Mouse (Mus musculus) limb, embryonic 12.5 days (tissue): ENCODE results near the gene Myl9. TPM values are rescaled to one million over a fixed set of nuclear protein-coding genes. Genes with fewer than 3 reads are reported as not detected.
A peak's percentile ranks its signal among the peaks of the same experiment; 100 is the strongest.

Experiments used
- ATAC-seq: fragments of 200-750 bp; cut with Nextera tagmentation; 2 replicates; pipeline ENCODE4 v1.8.0; 2017; ENCODE audit warnings: low read depth, moderate TSS enrichment; ENCODE audit not compliant: insufficient number of reproducible peaks, insufficient read depth, low FRiP score, low TSS enrichment
- H3K27ac ChIP-seq: fragments of 300-500 bp; sonication (generic); 2 replicates; pipeline ENCODE4 v1.5.1; 2016; ENCODE audit warnings: mild to moderate bottlenecking, moderate library complexity
- H3K27me3 ChIP-seq: fragments of 300-500 bp; sonication (generic); 2 replicates; pipeline ENCODE4 v1.6.1; 2016; ENCODE audit warnings: mild to moderate bottlenecking, moderate library complexity
- H3K36me3 ChIP-seq: fragments of 300-500 bp; sonication (generic); 2 replicates; pipeline ENCODE4 v1.6.1; 2016; ENCODE audit warnings: mild to moderate bottlenecking, moderate library complexity
- H3K4me1 ChIP-seq: fragments of 300-500 bp; sonication (generic); replicated peaks from 2 replicates; pipeline ENCODE4 v1.6.1; 2016
- H3K4me2 ChIP-seq: fragments of 300-500 bp; sonication (generic); 2 replicates; pipeline ENCODE4 v1.6.1; 2016; ENCODE audit warnings: mild to moderate bottlenecking, moderate library complexity
- H3K4me3 ChIP-seq: fragments of 300-500 bp; sonication (generic); replicated peaks from 2 replicates; pipeline ENCODE4 v1.5.1; 2016; ENCODE audit warnings: mild to moderate bottlenecking
- H3K9ac ChIP-seq: fragments of 300-500 bp; sonication (generic); replicated peaks from 2 replicates; pipeline ENCODE4 v1.6.1; 2016; ENCODE audit warnings: mild to moderate bottlenecking, moderate library complexity
- H3K9me3 ChIP-seq: fragments of 300-500 bp; sonication (generic); 2 replicates; pipeline ENCODE4 v1.6.1; 2016; ENCODE audit warnings: mild to moderate bottlenecking, moderate library complexity
- WGBS: fragments of 180-500 bp; shearing (Covaris S2); methylation state at CpG from one replicate; pipeline ENCODE4 v1.1.7; 2016; 5-methylcytosine and 5-hydroxymethylcytosine counted together
- polyA plus RNA-seq: library from polyadenylated mRNA; unstranded; fragments of >200 nt; fragmentation: Nextera tagmentation; extraction: Ambion mirVana; gene quantifications from 2 replicates; pipeline ENCODE4 v1.2.1, GENCODE M21; 2016

Gene Myl9
- polyA plus RNA-seq, result 103 and 121 TPM in 2 replicates

GRCm38 (mm10) chr2:156774738-156775454 lies at the start of gene Myl9:
Gene Myl9 (plus strand): TSS chr2:156775420.
- ATAC-seq, result peak; percentile 82
- no peaks in the 10 kb centered on the region for H3K9me3 ChIP-seq

GRCm38 (mm10) chr2:156726344-156726743 lies 48.9 kb upstream of the Myl9 start:
- Histone ChIP-seq H3K9me3 (no peaks in the 10 kb centered on the region), H3K27ac (peak overlapping the region; percentile 13; the same call in 1 of the 2 replicates), H3K36me3 (peaks cover 14% of the 10 kb centered on the region; the same call in 1 of the 2 replicates), H3K4me1 (peaks cover 65% of the 10 kb centered on the region), H3K9ac (no peak overlapping the region), H3K4me3 (no peak overlapping the region), H3K27me3 (no peaks in the 10 kb centered on the region), H3K4me2 (peak overlapping the region; percentile 1; the same call in 1 of the 2 replicates)
- ATAC-seq, result no peak
- 41% methylated on average over 7 of the region's 7 CpGs for whole genome bisulfite sequencing

More at GRCm38 (mm10) chr2:156774738-156775454, at the start of gene Myl9:
- no peaks in the 10 kb centered on the region for H3K36me3 ChIP-seq
- peak within 1 kb of the TSS; percentile 41 for H3K4me3 ChIP-seq
- H3K4me1 ChIP-seq, result peaks cover 27% of the 10 kb centered on the region
- peaks cover 5% of the 10 kb centered on the region; the same call in 1 of the 2 replicates for H3K27me3 ChIP-seq
- WGBS, result 3% methylated on average over 28 of the region's 28 CpGs
- H3K27ac ChIP-seq, result peak within 1 kb of the TSS; percentile 83
- H3K4me2 ChIP-seq, result peak within 1 kb of the TSS; percentile 71
- H3K9ac ChIP-seq, result peak within 1 kb of the TSS; percentile 64

DNA sequence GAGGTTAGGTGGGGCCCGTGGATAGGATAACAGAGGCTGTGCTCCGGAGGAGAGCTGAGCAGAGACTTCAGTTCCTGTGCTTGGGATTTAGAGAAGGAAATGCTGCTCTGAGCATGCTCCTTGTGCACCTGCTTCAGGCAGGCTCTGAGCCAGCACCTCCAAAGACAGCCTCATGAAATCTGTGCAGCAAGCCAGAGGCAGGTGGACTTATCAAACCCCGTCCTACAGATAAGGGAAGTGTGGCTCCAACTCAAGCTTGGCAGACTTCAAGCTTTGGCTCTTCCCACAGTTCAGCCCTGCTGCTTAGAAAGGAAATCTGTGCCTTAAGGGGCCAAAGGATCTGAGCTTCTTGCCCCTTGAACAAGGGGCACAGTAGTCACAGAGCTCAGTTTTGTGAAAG lies 48.3 kb upstream of the Myl9 start:
- H3K4me2 ChIP-seq, result no peak overlapping the region
- 73% methylated on average over 3 of the region's 3 CpGs for WGBS
- no peak for ATAC-seq
- no peaks in the 10 kb centered on the region for H3K27me3 ChIP-seq
- H3K27ac ChIP-seq, result no peak overlapping the region
- H3K9ac ChIP-seq, result no peak overlapping the region
- H3K9me3 ChIP-seq, result no peaks in the 10 kb centered on the region
- H3K36me3 ChIP-seq, result peaks cover 14% of the 10 kb centered on the region; the same call in 1 of the 2 replicates
- no peak overlapping the region for H3K4me3 ChIP-seq
- peaks cover 67% of the 10 kb centered on the region for H3K4me1 ChIP-seq

DNA sequence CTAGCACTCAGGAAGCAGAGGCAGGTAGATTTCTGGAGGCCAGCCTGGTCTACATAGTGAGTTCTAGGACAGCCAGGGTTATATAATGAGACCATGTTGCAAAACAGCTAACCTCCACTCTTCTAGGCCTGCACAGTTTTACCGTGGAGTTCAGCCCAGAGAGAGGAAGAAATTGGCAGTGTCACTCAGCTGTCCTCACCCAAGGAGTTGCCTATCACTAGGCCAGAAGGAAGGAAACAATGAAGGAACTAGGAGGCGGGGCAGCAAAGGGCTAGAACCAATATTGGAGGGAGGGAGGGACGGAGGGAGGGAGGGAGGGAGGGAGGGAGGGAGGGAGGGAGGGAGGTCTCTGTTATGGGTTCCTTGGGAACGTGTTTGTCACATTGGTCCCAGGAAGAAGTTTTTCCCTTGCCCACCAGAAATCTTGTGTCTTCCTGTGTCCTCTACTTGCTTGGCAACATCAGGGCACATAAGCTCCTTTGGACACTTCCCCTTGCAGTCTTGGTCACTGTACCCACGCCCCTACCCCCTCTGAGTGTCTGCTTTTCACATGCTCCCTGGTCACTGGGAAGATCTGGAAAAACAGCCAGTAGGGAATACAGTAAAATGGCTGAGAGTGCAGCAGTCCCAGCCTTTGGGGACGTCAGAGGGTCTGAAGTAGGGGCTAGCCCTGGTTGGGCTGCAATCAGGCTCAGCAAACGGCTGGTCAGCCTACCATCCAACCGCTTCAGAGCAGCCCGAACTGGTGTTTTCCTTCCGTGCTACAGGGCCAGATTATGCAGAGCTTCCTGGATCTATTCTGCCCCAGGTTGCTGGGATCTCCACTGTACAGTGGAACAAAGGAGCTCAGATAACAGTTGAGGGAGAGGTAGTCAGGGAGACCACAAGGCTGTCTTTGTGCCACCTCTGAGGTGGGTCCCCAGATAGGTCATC lies 45.4 kb upstream of the Myl9 start:
- Histone ChIP-seq H3K27me3 (no peaks in the 10 kb centered on the region), H3K9ac (no peak overlapping the region), H3K4me2 (no peak overlapping the region), H3K36me3 (peaks cover 13% of the 10 kb centered on the region; the same call in 1 of the 2 replicates), H3K27ac (peak overlapping the region; percentile 51; the same call in 1 of the 2 replicates), H3K4me1 (peaks cover 56% of the 10 kb centered on the region), H3K9me3 (no peaks in the 10 kb centered on the region), H3K4me3 (no peak overlapping the region)
- ATAC-seq, result no peak
- 62% methylated on average over 9 of the region's 10 CpGs for WGBS

DNA sequence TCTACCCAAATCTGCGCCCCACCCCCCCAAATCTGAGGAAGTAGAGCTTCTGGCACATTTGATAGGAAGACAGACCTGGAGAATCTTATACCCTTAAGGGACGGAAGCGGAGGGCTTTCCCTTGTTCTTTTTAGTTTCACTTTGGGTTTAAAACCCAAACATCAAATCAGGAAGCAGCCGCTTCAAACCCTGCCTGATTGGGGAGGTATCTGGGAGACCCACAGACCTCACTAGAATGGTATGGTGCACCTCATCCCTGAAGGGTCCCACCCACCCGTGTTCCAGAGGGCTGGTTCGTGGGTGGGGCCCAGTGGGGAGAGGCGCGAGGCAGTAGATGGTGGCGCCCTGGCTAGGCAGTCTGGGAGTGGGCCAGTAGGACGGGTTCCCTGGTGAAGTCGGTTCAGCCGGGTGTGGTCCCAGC lies 44.7 kb upstream of the Myl9 start:
- no peaks in the 10 kb centered on the region for H3K27me3 ChIP-seq
- no peak overlapping the region for H3K27ac ChIP-seq
- no peak overlapping the region for H3K4me2 ChIP-seq
- H3K4me3 ChIP-seq, result no peak overlapping the region
- no peak for ATAC-seq
- peaks cover 55% of the 10 kb centered on the region for H3K4me1 ChIP-seq
- peaks cover 8% of the 10 kb centered on the region; the same call in 1 of the 2 replicates for H3K36me3 ChIP-seq
- H3K9ac ChIP-seq, result no peak overlapping the region
- H3K9me3 ChIP-seq, result no peaks in the 10 kb centered on the region
- WGBS, result 86% methylated on average over 12 of the region's 12 CpGs

DNA sequence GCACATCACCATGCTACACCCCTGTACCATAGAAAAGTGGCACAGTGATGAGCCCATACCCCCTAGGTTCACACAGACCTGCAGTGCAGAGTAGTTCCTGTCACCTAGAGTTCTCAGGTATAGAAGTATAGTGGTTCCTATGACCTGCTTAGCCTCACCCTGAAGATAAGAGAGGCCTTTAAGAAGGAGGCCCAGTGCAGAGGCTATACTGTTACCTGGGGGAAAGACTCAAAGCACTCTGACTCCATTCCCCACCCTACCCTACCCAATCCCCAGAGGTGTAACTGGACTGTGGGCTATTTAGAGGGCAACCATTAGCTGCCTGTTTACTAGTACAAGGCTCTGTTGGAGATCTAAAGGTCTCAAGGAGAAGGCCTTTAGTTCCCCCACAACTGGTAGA lies 43.6 kb upstream of the Myl9 start:
- ATAC-seq, result no peak
- Histone ChIP-seq H3K36me3 (peaks cover 15% of the 10 kb centered on the region), H3K4me3 (no peak overlapping the region), H3K27me3 (no peaks in the 10 kb centered on the region), H3K9ac (no peak overlapping the region), H3K4me1 (peaks cover 55% of the 10 kb centered on the region), H3K27ac (no peak overlapping the region), H3K9me3 (no peaks in the 10 kb centered on the region), H3K4me2 (no peak overlapping the region)

- Histone ChIP-seq H3K9me3 (no peaks in the 10 kb centered on the region), H3K27me3 (no peaks in the 10 kb centered on the region), H3K4me3 (no peak overlapping the region), H3K9ac (no peak overlapping the region), H3K27ac (no peak overlapping the region), H3K36me3 (peaks cover 20% of the 10 kb centered on the region), H3K4me2 (no peak overlapping the region), H3K4me1 (peaks cover 55% of the 10 kb centered on the region)
- no peak for ATAC-seq
- WGBS, result 76% methylated on average over 6 of the region's 6 CpGs
These were observed 43.1 kb upstream of the Myl9 start for GRCm38 (mm10) chr2:156732109-156732508.

- Histone ChIP-seq H3K4me1 (peaks cover 44% of the 10 kb centered on the region), H3K27ac (no peak overlapping the region), H3K9me3 (no peaks in the 10 kb centered on the region), H3K36me3 (peaks cover 20% of the 10 kb centered on the region), H3K4me2 (no peak overlapping the region), H3K27me3 (no peaks in the 10 kb centered on the region), H3K4me3 (no peak overlapping the region), H3K9ac (no peak overlapping the region)
- WGBS, result 65% methylated on average over 3 of the region's 3 CpGs
- ATAC-seq, result no peak
These were observed 39.4 kb upstream of the Myl9 start for GRCm38 (mm10) chr2:156735761-156736335.

DNA sequence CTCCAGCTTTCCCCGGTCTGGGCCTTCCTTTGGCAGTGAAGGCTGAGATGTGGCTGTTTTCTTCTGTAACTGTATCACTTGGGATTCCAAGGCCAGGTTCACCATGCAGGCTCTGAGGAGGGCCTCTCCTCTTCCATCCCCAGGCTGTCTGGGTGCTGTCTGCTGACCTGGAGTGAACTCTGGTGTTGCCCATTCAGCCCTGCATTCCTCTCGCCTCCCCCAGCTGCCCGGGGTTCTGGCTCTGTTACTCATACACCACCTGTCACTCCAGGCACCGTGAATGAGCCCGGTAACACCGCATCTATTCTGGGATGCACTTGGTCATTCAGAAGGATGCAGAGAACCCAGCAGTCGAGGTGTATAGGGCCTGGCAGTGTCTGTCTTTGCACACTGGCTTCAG lies 38.4 kb upstream of the Myl9 start:
- Histone ChIP-seq H3K4me1 (peaks cover 52% of the 10 kb centered on the region), H3K27ac (no peak overlapping the region), H3K9me3 (no peaks in the 10 kb centered on the region), H3K4me3 (no peak overlapping the region), H3K36me3 (peaks cover 20% of the 10 kb centered on the region), H3K9ac (no peak overlapping the region), H3K4me2 (no peak overlapping the region), H3K27me3 (no peaks in the 10 kb centered on the region)
- WGBS, result 47% methylated on average over 7 of the region's 7 CpGs
- ATAC-seq, result no peak

DNA sequence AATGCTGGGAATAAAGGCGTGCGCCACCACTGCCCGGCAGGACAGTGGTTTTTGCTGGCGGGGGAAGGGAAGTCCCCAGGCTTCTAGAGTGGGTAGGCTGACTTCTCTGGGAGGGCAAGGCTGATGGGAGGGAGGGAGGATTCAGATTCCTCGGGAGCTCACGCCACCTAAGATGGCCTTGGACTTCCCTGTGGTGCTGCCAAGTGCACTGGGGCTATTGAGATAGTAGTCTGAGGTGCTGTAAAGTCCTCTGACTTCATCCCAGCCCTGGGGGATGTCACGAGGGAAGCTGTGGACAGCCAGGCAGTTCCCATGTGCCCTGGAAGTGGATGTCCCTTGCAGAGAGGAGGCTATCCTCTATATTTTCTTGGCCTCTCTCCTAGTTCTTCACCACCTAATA lies 37.2 kb upstream of the Myl9 start:
- Histone ChIP-seq H3K4me3 (no peak overlapping the region), H3K27ac (no peak overlapping the region), H3K4me1 (peaks cover 47% of the 10 kb centered on the region), H3K9ac (no peak overlapping the region), H3K27me3 (no peaks in the 10 kb centered on the region), H3K4me2 (no peak overlapping the region), H3K9me3 (no peaks in the 10 kb centered on the region), H3K36me3 (peaks cover 20% of the 10 kb centered on the region)
- WGBS, result 73% methylated on average over 7 of the region's 7 CpGs
- no peak for ATAC-seq

GRCm38 (mm10) chr2:156741265-156741664 lies 34.0 kb upstream of the Myl9 start:
- no peaks in the 10 kb centered on the region for H3K9me3 ChIP-seq
- 84% methylated on average over 9 of the region's 9 CpGs for WGBS
- 0 out of 2 replicates have a peak overlapping the region, but pooled peaks have one; percentile 23 for H3K27ac ChIP-seq
- H3K4me1 ChIP-seq, result peaks cover 30% of the 10 kb centered on the region
- H3K4me2 ChIP-seq, result no peak overlapping the region
- ATAC-seq, result no peak
- no peak overlapping the region for H3K4me3 ChIP-seq
- no peaks in the 10 kb centered on the region for H3K27me3 ChIP-seq
- no peak overlapping the region for H3K9ac ChIP-seq
- H3K36me3 ChIP-seq, result peaks cover 30% of the 10 kb centered on the region
